Mouse (Mus musculus) stomach, postnatal 0 days (tissue): Measurements from ENCODE around the gene Rab13. TPM values are rescaled to one million over a fixed set of nuclear protein-coding genes. Genes with fewer than 3 reads are reported as not detected.

ENCODE experiments used
- ATAC-seq: fragments of 200-750 bp; cut with Nextera tagmentation; 2 replicates; pipeline ENCODE4 v1.8.0; 2017; ENCODE audit not compliant: low FRiP score, low TSS enrichment
- DNase-seq: peaks from one replicate; pipeline ENCODE4 v3.0.0-alpha.2; 2016; ENCODE audit warnings: low spot score
- H3K27ac ChIP-seq: fragments of 300-500 bp; sonication (generic); replicated peaks from 2 replicates; pipeline ENCODE4 v1.5.1; 2014; ENCODE audit warnings: mild to moderate bottlenecking, control low read depth
- H3K27me3 ChIP-seq: fragments of 300-500 bp; sonication (generic); 2 replicates; pipeline ENCODE4 v1.6.1; 2014; ENCODE audit warnings: low read length; ENCODE audit not compliant: control insufficient read depth, insufficient read depth
- H3K36me3 ChIP-seq: fragments of 300-500 bp; sonication (generic); 2 replicates; pipeline ENCODE4 v1.6.1; 2014; ENCODE audit warnings: low read length, mixed read lengths; ENCODE audit not compliant: control insufficient read depth, insufficient read depth
- H3K4me1 ChIP-seq: fragments of 300-500 bp; sonication (generic); replicated peaks from 2 replicates; pipeline ENCODE4 v1.6.1; 2014; ENCODE audit warnings: antibody characterized with exemption; ENCODE audit not compliant: control insufficient read depth, insufficient read depth
- H3K4me2 ChIP-seq: fragments of 300-500 bp; sonication (generic); replicated peaks from 2 replicates; pipeline ENCODE4 v1.6.1; 2014; ENCODE audit warnings: low read depth, mild to moderate bottlenecking, control low read depth, moderate library complexity
- H3K4me3 ChIP-seq: fragments of 300-500 bp; sonication (generic); 2 replicates; pipeline ENCODE4 v1.5.1; 2014; ENCODE audit warnings: low read depth, low read length, control low read depth
- H3K9ac ChIP-seq: fragments of 300-500 bp; sonication (generic); 2 replicates; pipeline ENCODE4 v1.6.1; 2014; ENCODE audit warnings: mild to moderate bottlenecking, low read length, control low read depth, mixed read lengths
- H3K9me3 ChIP-seq: fragments of 300-500 bp; sonication (generic); 2 replicates; pipeline ENCODE4 v1.6.1; 2016; ENCODE audit warnings: low read length; ENCODE audit not compliant: control insufficient read depth
- CTCF ChIP-seq: IDR thresholded peaks from 2 replicates; pipeline ENCODE4 v1.5.1; 2016; ENCODE audit warnings: antibody characterized with exemption, low read depth, mild to moderate bottlenecking, moderate library complexity
- EP300 ChIP-seq: optimal IDR thresholded peaks from 2 replicates; pipeline ENCODE3; 2016; ENCODE audit warnings: antibody characterized with exemption
- WGBS: fragments of 180-500 bp; shearing (Covaris S2); extraction: QIAGEN DNeasy Blood & Tissue Kit; methylation state at CpG from one replicate; pipeline ENCODE4 v1.1.7; 2014; 5-methylcytosine and 5-hydroxymethylcytosine counted together
- polyA plus RNA-seq: library from polyadenylated mRNA; unstranded; fragments of >200 nt; fragmentation: Nextera tagmentation; extraction: Ambion mirVana; gene quantifications from 2 replicates; pipeline ENCODE4 v1.2.1, GENCODE M21; 2015

Gene Rab13
- polyA plus RNA-seq, 1 experiment from 2014 or later = 17.8 TPM

DNA sequence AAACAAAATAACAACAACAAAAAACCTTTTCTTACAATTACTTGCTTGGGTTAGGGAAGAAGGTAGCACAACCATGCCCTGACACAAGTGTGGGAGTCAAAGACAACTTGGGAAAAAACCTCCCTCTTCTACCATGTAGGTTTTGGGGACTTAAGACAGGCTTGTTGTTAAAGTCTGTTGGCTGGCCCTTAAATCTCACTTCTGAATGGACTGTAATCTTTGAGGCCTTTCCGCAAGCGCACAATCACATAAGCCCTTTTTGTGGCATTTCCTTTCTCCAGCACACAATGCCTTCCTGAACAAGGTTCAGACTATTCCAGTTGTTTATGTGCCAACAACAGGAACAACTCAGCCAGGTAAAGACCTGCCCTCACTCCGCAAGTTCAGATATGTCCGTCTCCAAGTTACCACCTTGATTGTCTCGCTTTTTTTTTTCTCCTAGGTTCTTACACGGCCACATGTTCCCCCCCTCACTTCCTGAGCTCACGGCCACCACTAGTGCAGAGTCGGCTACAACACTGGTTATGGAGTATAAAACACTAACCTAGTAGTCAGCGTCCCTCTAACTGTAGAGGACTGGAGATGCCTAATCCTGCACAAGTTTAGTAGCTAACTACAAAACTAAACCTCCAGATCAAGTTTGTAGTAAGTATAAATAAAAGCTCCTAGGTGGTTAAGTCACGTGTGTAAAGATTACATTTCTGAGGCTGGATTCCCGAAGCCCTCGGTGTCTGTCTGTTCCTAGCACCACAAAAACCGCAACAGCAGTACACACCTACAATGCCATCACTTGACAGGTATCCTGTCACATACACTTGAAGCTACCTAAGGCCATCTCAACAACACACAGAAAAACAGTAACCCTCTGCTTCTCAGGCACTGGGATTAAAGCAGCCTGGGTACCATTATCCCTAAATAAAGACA, 1.8 kb upstream of the Rab13 start:
- Histone ChIP-seq H3K36me3 (peaks cover 6% of the 10 kb centered on the region), H3K9ac (peak overlapping the region; percentile 98)

DNA sequence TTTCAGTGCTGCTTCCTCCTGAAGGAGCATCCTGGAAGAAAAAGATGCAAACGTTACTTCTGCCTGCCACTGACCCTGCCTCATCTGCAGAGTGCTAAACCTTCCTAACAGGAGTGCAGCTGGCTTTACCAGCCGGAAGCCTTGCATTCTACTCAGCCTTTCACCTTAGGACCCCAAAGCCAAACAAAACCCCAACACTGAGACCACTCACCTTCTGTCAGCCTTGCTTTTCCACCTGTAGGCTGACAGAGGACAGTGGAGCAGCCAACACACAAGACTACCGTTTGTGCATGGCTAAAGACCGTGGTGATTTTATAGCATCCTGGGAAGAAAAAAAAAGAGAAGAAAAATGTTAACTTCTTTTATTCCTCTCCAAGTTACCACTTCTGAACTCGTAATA, 772 bp upstream of the Rab13 start:
- Histone ChIP-seq H3K4me2 (peak overlapping the region; percentile 57), H3K4me3 (peak overlapping the region; percentile 90), H3K27me3 (no peaks in the 10 kb centered on the region), H3K9me3 (no peaks in the 10 kb centered on the region), H3K9ac (peak overlapping the region; percentile 98), H3K4me1 (peaks cover 4% of the 10 kb centered on the region; the same call in 1 of the 2 replicates), H3K27ac (no peak overlapping the region), H3K36me3 (peaks cover 6% of the 10 kb centered on the region)
- TF ChIP-seq EP300 (no peak), CTCF (no peak)
- DNase-seq = no peak
- WGBS = 3% methylated on average over 5 of the region's 5 CpGs
- ATAC-seq = no peak

More for the DNA sequence above, 1.8 kb upstream of the Rab13 start:
- TF ChIP-seq EP300 = no peak
- TF ChIP-seq CTCF = no peak
- no peaks in the 10 kb centered on the region for H3K9me3 ChIP-seq
- peaks cover 4% of the 10 kb centered on the region; the same call in 1 of the 2 replicates for H3K4me1 ChIP-seq
- peak overlapping the region; percentile 57 for H3K4me2 ChIP-seq
- no peaks in the 10 kb centered on the region for H3K27me3 ChIP-seq
- DNase-seq (peak; percentile 15), ATAC-seq (no peak)
- 54% methylated on average over 13 of the region's 13 CpGs for WGBS
- no peak overlapping the region for H3K27ac ChIP-seq
- H3K4me3 ChIP-seq = peak overlapping the region; percentile 90

DNA sequence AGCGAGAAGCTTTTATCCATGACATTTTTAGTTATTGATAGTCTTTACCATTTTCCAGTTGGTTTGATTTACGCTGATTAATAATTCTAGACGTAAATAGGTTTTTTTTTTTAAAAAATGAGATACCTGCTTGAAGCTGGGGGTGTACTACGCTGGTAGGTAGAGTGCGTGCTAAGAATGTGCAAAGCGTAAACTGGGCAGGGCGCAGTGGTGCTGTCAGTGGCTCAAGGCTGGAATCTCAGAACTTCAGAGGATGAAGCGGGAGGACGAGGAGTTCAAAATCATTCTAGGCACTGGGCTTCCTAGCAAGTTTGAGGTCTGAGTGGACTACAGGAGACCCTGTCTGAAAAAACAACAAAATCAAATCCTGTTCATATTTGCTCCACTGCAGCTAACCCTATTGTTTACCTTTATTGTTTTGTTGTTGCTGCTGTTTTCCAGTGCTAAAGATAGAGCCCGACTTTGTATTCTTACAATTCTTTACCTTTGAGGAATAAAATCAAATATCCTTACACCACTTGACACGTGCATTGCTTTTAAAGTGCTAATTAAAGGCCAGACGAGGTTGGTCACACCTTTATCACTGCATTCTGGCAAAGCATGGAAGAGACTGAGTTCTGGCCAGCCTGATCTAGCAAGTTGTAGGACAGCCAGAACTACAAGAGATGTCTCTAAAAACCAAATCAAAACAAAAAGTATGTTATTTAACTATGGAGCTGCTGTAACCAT, 625 bp downstream of the Rab13 start:
- Histone ChIP-seq H3K4me1 (peaks cover 4% of the 10 kb centered on the region; the same call in 1 of the 2 replicates), H3K4me2 (peak overlapping the region; percentile 59), H3K36me3 (peaks cover 3% of the 10 kb centered on the region; the same call in 1 of the 2 replicates), H3K9ac (no peak overlapping the region), H3K4me3 (peak overlapping the region; percentile 90), H3K9me3 (no peaks in the 10 kb centered on the region), H3K27me3 (no peaks in the 10 kb centered on the region), H3K27ac (no peak overlapping the region)
- DNase-seq (no peak), ATAC-seq (no peak; the same call in 1 of the 2 replicates)
- no peak for TF ChIP-seq EP300
- no peak for TF ChIP-seq CTCF
- 12% methylated on average over 12 of the region's 12 CpGs for WGBS

DNA sequence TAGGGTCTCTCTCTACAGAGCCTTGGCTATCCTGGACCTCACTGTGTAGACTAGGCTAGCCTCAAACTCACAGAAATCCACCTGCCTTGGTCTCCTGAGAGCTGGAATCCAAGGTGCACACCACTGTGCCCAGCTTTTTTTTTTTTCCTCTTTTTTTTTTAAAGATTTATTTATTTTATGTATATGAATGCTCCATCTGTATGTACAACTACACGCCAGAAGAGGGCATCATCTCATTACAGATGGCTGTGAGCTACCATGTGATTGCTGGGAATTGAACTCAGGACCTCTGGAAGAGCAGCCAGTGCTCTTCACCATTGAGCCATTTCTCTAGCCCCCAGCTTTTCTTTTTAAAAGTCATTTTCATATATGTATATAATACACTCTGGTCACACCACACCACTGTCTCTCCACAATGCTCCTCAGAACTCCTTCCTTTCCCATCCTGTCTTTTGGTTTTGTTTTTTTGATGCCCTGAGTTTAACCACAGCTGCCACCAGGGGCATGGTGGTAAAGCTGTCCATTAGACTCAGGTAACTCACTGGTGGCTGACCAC, 2.4 kb downstream of the Rab13 start:
- no peak overlapping the region for H3K4me3 ChIP-seq
- H3K27me3 ChIP-seq = no peaks in the 10 kb centered on the region
- ATAC-seq = no peak
- no peak overlapping the region for H3K27ac ChIP-seq
- TF ChIP-seq EP300 (no peak), CTCF (peak; percentile 50)
- 45% methylated on average over 1 of the region's 1 CpGs for WGBS
- H3K4me1 ChIP-seq = peaks cover 4% of the 10 kb centered on the region; the same call in 1 of the 2 replicates
- H3K4me2 ChIP-seq = no peak overlapping the region
- H3K36me3 ChIP-seq = no peaks in the 10 kb centered on the region
- H3K9ac ChIP-seq = no peak overlapping the region
- no peaks in the 10 kb centered on the region for H3K9me3 ChIP-seq
- DNase-seq = no peak

DNA sequence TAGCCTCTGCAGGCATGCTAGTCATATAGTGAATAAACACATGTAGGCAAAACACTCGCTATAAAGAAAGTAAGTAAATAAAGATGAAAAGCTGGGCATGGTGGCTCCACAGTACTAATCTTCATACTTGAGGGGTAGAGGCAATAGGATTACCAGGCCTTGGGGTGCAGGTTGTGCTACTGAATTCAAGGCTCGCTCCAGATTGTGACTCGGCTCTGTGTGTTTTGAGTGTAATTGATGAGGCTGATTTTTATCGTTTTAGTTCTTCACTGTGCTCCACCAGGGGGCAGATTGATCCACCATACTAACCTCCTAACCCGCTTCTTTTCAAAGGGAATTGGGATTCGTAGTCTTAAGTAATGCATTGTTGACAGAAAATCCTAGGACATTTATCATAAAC, 6.6 kb downstream of the Rab13 start:
- Histone ChIP-seq H3K4me1 (no peaks in the 10 kb centered on the region), H3K4me3 (peak overlapping the region; percentile 54), H3K27ac (peak overlapping the region; percentile 88), H3K9me3 (no peaks in the 10 kb centered on the region), H3K36me3 (no peaks in the 10 kb centered on the region), H3K9ac (peak overlapping the region; percentile 74), H3K4me2 (peak overlapping the region; percentile 78), H3K27me3 (no peaks in the 10 kb centered on the region)
- peak; percentile 41 for DNase-seq
- TF ChIP-seq CTCF = peak; percentile 84
- no peak for TF ChIP-seq EP300
- WGBS = 7% methylated on average over 6 of the region's 6 CpGs
- ATAC-seq = peak; percentile 62
